8 mouse cellular contexts compared by ENCODE assay signal in the genomic region with DNA sequence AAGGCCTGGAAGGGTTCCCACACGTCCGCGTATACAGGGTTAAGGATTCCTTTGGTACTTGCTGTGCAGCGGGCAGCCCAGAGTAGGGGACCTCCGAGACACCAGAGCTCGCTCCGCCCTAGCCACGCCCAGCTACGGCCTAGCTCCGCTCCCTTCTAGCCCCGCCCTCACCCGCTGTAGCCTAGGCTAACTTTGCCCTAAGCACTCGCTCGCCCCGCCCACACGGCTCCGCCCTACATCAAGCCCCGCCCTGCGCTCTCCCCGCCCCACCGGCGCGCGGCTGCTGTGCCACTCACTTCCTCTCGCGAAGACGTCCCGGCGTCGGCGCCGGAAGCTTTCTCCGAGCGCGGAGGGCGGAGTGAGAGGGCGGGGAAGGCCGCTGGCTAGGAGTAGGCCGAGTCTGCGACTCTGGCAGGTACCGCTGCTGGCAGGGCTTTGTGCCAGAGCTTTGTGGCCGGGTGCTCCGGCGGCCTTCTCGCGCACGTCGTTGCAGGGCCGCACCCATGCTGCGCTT. TPM values are rescaled to one million over a fixed set of nuclear protein-coding genes. Genes with fewer than 3 reads are reported as not detected.
DNase-seq lines count a peak whose midpoint lies in the region; ATAC-seq and TF ChIP-seq lines count a peak whose summit lies in the region.

A gene (plus strand): TSS at position 252 of the 514 bp plus-strand sequence.

- H3K27ac ChIP-seq in hindbrain, embryonic 13.5 days = peak within 1 kb of the TSS; percentile 91

- CTCF ChIA-PET in Patski (lab: Charles Lee) = interaction anchor here (1.0 to 1.9 kb wide), 2 partner anchors 13 to 290 kb away, joined by 3 to 6 read pairs; no protein-coding TSS in a partner anchor

- ATAC-seq in Patski = peak; percentile 98
- peak; percentile 99 for ATAC-seq in hindbrain, embryonic 13.5 days (ENCODE audit: low FRiP score)

- POLR2A ChIA-PET in Patski (lab: Charles Lee) = interaction anchor here (0.6 to 1.2 kb wide), 3 partner anchors 9 to 295 kb away, joined by 3 read pairs; no protein-coding TSS in a partner anchor

- H3K27me3 ChIP-seq in Patski = no peaks in the 10 kb centered on the region
- no peaks in the 10 kb centered on the region for H3K27me3 ChIP-seq in hindbrain, embryonic 13.5 days

- peak; percentile 91 for DNase-seq in Patski (ENCODE audit: low read depth, low spot score)
- DNase-seq in cerebellum, postnatal 14 days = peak; percentile 99
- peak; percentile 98 to 100 for DNase-seq in frontal cortex, postnatal 14 days (ENCODE audit: low spot score in 2 of 2)
- peak; percentile 93 to 96 for DNase-seq in layer of hippocampus, postnatal 25 days (ENCODE audit: extremely low spot score in 1 of 2, low spot score in 1 of 2)
- DNase-seq in lung, postnatal 25 days (ENCODE audit: low spot score) = peak; percentile 100
- DNase-seq in retina, embryonic 14.5 days (ENCODE audit: low spot score) = peak; percentile 100
- DNase-seq in thymus, postnatal 4 days = peak; percentile 100

- peak within 1 kb of the TSS; percentile 93 for H3K9ac ChIP-seq in hindbrain, embryonic 13.5 days

- H3K4me2 ChIP-seq in hindbrain, embryonic 13.5 days = peak within 1 kb of the TSS; percentile 84

- under 1% methylated on average over 48 of the region's 50 CpGs for WGBS in hindbrain, embryonic 13.5 days

- peaks cover 31% of the 10 kb centered on the region for H3K4me1 ChIP-seq in hindbrain, embryonic 13.5 days (replicated peaks)

- peaks cover 21% of the 10 kb centered on the region for H3K36me3 ChIP-seq in hindbrain, embryonic 13.5 days

- no peak for TF ChIP-seq CTCF in Patski (IDR thresholded peaks at IDR 0.05)

- in situ Hi-C loops in Patski (cut with MboI; ENCODE audit: low pct_unique_long_range_greater_than_20kb) = no loop called here

- no peaks in the 10 kb centered on the region for H3K9me3 ChIP-seq in hindbrain, embryonic 13.5 days

- H3K4me3 ChIP-seq in hindbrain, embryonic 13.5 days = peak within 1 kb of the TSS; percentile 72

RNA-seq across cellular contexts. Expression of the gene that starts here (rescaled TPM):
- polyA plus RNA-seq in Patski (2021) = 179 TPM
- polyA plus RNA-seq in hindbrain, embryonic 13.5 days (2015; fragmentation: Nextera tagmentation; extraction: Ambion mirVana) = 116 and 126 TPM in 2 replicates
- 10 to 100 TPM; 66.5 to 78.4 TPM for total RNA-seq in layer of hippocampus, postnatal 25 days (2021)

Comparison
In these comparisons a context has a peak if more than half of its experiments do, and no peak if none do; other contexts are left out.
1. Peak in every context shown above with its lines: DNase-seq, ATAC-seq, H3K4me3 ChIP-seq and H3K27ac ChIP-seq.